Mouse (Mus musculus) megakaryocyte, embryonic 14.5 days (primary cell): Measurements from ENCODE around the gene Gid8.

Source experiments
- FLI1 ChIP-seq: IDR thresholded peaks from 2 replicates; pipeline ENCODE4 v1.6.1; 2012; ENCODE audit warnings: low read length, inconsistent platforms, mixed read lengths
- GATA1 ChIP-seq: IDR thresholded peaks from 3 replicates; pipeline ENCODE4 v1.6.1; 2012; ENCODE audit warnings: mixed read lengths, low read length, inconsistent platforms, borderline replicate concordance

GRCm38 (mm10) chr2:180681225-180681624 lies 28.7 kb upstream of the Gid8 start:
- TF ChIP-seq GATA1 (no peak), FLI1 (no peak)
